Mouse (Mus musculus): ENCODE measurements around the gene Arhgef10l. TPM values are rescaled to one million over a fixed set of nuclear protein-coding genes. Genes with fewer than 3 reads are reported as not detected.

The Arhgef10l gene
- polyA plus RNA-seq, 1 experiment from 2014 or later, result 23.6 TPM

DNA sequence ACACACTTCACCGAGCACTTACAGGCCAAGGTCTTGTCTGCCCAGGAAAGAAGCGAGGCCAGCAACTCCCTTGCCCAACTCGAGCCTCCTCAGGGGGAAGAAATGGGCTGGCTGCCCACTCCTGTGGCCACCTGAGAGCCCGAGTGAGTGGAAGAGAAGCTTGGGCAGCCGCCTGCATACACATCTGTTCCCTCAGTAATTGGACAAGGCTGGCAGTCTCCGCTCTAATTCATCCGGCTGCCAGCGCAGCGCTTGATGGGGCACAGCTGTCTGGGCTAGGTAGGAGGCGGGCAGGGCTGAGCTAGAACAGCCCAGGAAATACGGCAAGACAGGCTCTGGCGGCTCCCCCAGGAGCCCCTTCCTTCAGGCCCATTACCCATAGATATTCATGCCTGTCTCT is 115.8 kb downstream of the Arhgef10l start:
- ATAC-seq (replicated peaks; ENCODE audit: low FRiP score), result no peak
- Histone ChIP-seq H3K4me2 (ENCODE audit: low read depth, low read length, severe bottlenecking) (no peak overlapping the region), H3K9ac (ENCODE audit: low read length) (no peak overlapping the region), H3K27me3 (ENCODE audit: control insufficient read depth, insufficient read depth, low read length) (no peaks in the 10 kb centered on the region), H3K36me3 (ENCODE audit: control insufficient read depth, insufficient read depth, low read length) (peaks cover 3% of the 10 kb centered on the region; the same call in 1 of the 2 replicates), H3K4me1 (replicated peaks; ENCODE audit: control insufficient read depth, insufficient read depth, low read length) (no peaks in the 10 kb centered on the region), H3K4me3 (ENCODE audit: low read depth, low read length) (no peak overlapping the region), H3K9me3 (ENCODE audit: control insufficient read depth, low read length) (no peaks in the 10 kb centered on the region), H3K27ac (ENCODE audit: low read depth, low read length) (no peak overlapping the region)
- WGBS, result 94% methylated on average over 12 of the region's 12 CpGs
- no peak for DNase-seq (ENCODE audit: low spot score)

DNA sequence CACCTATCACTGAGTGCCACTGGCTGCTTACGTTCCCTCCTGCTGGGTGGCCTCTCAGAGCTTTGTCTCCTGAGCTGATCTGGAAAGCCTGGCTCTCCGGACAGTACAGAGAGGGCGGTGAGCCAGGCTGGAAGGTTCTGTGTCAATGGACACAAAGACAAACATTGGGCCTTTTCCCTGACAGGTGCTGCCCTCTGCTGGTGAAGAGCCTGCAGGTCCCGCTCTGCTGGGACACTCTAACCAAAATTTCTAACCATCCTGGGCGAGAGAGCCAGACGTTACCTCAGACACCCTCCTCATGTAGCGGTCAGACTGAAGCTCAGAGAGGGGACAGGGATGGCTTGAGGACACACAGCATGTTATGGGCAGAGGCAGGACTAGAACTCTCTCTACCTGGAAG is 118.3 kb downstream of the Arhgef10l start:
- Histone ChIP-seq H3K9ac (ENCODE audit: low read length) (no peak overlapping the region), H3K4me1 (replicated peaks; ENCODE audit: control insufficient read depth, insufficient read depth, low read length) (no peaks in the 10 kb centered on the region), H3K4me3 (ENCODE audit: low read depth, low read length) (no peak overlapping the region), H3K9me3 (ENCODE audit: control insufficient read depth, low read length) (no peaks in the 10 kb centered on the region), H3K27me3 (ENCODE audit: control insufficient read depth, insufficient read depth, low read length) (no peaks in the 10 kb centered on the region), H3K4me2 (ENCODE audit: low read depth, low read length, severe bottlenecking) (no peak overlapping the region), H3K27ac (ENCODE audit: low read depth, low read length) (no peak overlapping the region), H3K36me3 (ENCODE audit: control insufficient read depth, insufficient read depth, low read length) (peaks cover 3% of the 10 kb centered on the region; the same call in 1 of the 2 replicates)
- ATAC-seq (replicated peaks; ENCODE audit: low FRiP score) (peak; percentile 56; the same call in 1 of the 2 replicates), DNase-seq (ENCODE audit: low spot score) (peak; percentile 83)
- 34% methylated on average over 7 of the region's 7 CpGs for WGBS

DNA sequence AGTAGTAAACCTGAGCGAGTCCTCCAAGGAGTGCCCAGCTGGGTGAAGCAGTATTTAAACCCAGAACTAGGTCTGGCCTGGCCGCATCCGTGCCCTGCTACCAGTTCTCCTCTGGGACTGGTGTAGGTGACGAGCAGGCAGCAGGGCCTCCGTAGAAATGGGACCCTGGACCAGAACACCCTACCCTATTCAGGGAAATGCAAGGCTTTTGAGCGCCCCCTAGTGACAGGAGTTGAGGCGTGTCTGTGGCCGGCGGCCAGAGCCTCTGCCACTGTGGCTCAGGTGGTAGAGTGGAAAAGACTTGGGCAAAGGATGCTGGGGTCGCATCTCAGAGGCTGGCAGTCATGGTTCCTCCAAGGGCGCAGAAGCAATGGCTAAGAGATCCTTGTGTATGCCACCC is 126.7 kb downstream of the Arhgef10l start:
- DNase-seq (ENCODE audit: low spot score) (peak; percentile 86), ATAC-seq (replicated peaks; ENCODE audit: low FRiP score) (peak; percentile 21; the same call in 1 of the 2 replicates)
- Histone ChIP-seq H3K9ac (ENCODE audit: low read length) (no peak overlapping the region), H3K36me3 (ENCODE audit: control insufficient read depth, insufficient read depth, low read length) (peaks cover 2% of the 10 kb centered on the region; the same call in 1 of the 2 replicates), H3K27ac (ENCODE audit: low read depth, low read length) (no peak overlapping the region), H3K4me2 (ENCODE audit: low read depth, low read length, severe bottlenecking) (no peak overlapping the region), H3K4me3 (ENCODE audit: low read depth, low read length) (no peak overlapping the region), H3K9me3 (ENCODE audit: control insufficient read depth, low read length) (no peaks in the 10 kb centered on the region), H3K4me1 (replicated peaks; ENCODE audit: control insufficient read depth, insufficient read depth, low read length) (no peaks in the 10 kb centered on the region), H3K27me3 (ENCODE audit: control insufficient read depth, insufficient read depth, low read length) (no peaks in the 10 kb centered on the region)
- 38% methylated on average over 11 of the region's 11 CpGs for WGBS

DNA sequence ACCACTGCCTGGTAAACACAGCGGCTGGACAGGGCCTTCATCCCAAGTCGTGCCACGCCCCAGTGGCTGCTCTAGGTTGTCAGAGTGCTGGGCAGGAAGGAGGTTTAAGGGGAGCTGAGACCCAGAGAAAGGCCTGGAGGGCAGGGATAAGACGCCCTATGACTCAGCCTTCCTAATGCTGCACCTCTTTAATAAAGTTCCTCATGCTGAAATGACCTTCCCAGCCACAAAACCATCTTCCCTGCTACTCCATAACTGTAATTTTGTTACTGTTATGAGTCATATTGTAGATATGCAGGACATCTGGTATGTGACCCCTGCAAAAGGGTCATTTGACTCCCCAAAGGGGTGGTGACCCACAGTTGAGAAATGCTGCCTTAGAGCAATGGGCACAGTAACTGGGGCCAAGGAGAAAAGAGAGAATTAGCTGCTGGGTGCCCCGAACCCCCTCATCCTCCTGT is 128.2 kb downstream of the Arhgef10l start:
- 0 out of 2 replicates have a peak, but pooled peaks cover 2% of the 10 kb centered on the region for H3K36me3 ChIP-seq (ENCODE audit: control insufficient read depth, insufficient read depth, low read length)
- H3K9ac ChIP-seq (ENCODE audit: low read length), result no peak overlapping the region
- H3K4me3 ChIP-seq (ENCODE audit: low read depth, low read length), result no peak overlapping the region
- ATAC-seq (replicated peaks; ENCODE audit: low FRiP score), result no peak
- H3K4me2 ChIP-seq (ENCODE audit: low read depth, low read length, severe bottlenecking), result no peak overlapping the region
- no peak overlapping the region for H3K27ac ChIP-seq (ENCODE audit: low read depth, low read length)
- no peaks in the 10 kb centered on the region for H3K27me3 ChIP-seq (ENCODE audit: control insufficient read depth, insufficient read depth, low read length)
- H3K9me3 ChIP-seq (ENCODE audit: control insufficient read depth, low read length), result no peaks in the 10 kb centered on the region
- no peak for DNase-seq (ENCODE audit: low spot score)
- WGBS, result 80% methylated on average over 5 of the region's 5 CpGs
- H3K4me1 ChIP-seq (replicated peaks; ENCODE audit: control insufficient read depth, insufficient read depth, low read length), result no peaks in the 10 kb centered on the region

DNA sequence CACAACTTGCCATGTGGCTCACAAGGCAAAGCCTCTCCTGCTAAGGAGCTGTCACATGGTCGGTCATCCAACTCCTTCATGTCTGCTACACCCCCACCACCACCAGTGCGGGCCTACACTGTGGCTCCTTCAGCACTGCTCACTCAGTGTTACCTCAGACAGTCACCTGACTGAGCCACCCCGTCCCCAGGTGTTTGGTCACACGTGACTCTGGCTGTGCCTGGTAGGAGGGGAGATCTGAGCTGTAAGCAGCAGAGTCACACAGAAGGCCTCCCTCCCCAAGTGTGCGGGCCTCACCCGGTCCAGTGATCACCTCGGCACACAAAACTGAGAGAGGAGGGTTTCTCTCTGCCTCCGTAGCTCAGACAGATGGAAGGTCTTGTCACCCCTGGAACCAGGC is 130.5 kb downstream of the Arhgef10l start:
- WGBS, result 84% methylated on average over 8 of the region's 8 CpGs

DNA sequence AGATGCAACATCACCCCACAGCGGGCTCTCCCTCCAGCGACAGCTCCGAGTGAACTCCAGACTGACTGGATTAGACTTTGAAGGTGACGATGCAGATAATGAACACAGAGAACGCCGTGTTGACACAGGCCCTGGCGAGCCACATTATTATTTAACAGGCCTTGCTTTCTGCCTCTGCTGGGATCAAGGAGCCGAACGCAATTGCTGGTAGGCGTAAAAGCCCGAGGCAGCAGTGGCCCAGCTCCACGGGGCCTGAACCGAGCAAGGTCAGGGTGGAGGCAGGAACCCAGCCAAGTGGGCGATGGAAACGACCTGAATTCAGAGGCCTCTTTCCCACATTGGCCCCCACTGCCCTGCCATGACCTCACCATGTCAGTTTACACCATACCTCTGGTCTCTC is 133.5 kb downstream of the Arhgef10l start:
- Histone ChIP-seq H3K27ac (ENCODE audit: low read depth, low read length) (no peak overlapping the region; the same call in 1 of the 2 replicates), H3K36me3 (ENCODE audit: control insufficient read depth, insufficient read depth, low read length) (0 out of 2 replicates have a peak, but pooled peaks cover 2% of the 10 kb centered on the region), H3K9ac (ENCODE audit: low read length) (no peak overlapping the region), H3K4me1 (replicated peaks; ENCODE audit: control insufficient read depth, insufficient read depth, low read length) (no peaks in the 10 kb centered on the region), H3K4me3 (ENCODE audit: low read depth, low read length) (no peak overlapping the region), H3K4me2 (ENCODE audit: low read depth, low read length, severe bottlenecking) (no peak overlapping the region), H3K9me3 (ENCODE audit: control insufficient read depth, low read length) (no peaks in the 10 kb centered on the region), H3K27me3 (ENCODE audit: control insufficient read depth, insufficient read depth, low read length) (no peaks in the 10 kb centered on the region)
- no peak for ATAC-seq (replicated peaks; ENCODE audit: low FRiP score)
- DNase-seq (ENCODE audit: low spot score), result no peak
- WGBS, result 40% methylated on average over 15 of the region's 15 CpGs

More for the DNA sequence above, 130.5 kb downstream of the Arhgef10l start:
- DNase-seq (ENCODE audit: low spot score) (no peak), ATAC-seq (replicated peaks; ENCODE audit: low FRiP score) (no peak)
- Histone ChIP-seq H3K4me1 (replicated peaks; ENCODE audit: control insufficient read depth, insufficient read depth, low read length) (no peaks in the 10 kb centered on the region), H3K4me2 (ENCODE audit: low read depth, low read length, severe bottlenecking) (no peak overlapping the region), H3K36me3 (ENCODE audit: control insufficient read depth, insufficient read depth, low read length) (0 out of 2 replicates have a peak, but pooled peaks cover 2% of the 10 kb centered on the region), H3K9ac (ENCODE audit: low read length) (no peak overlapping the region), H3K9me3 (ENCODE audit: control insufficient read depth, low read length) (no peaks in the 10 kb centered on the region), H3K4me3 (ENCODE audit: low read depth, low read length) (no peak overlapping the region), H3K27me3 (ENCODE audit: control insufficient read depth, insufficient read depth, low read length) (no peaks in the 10 kb centered on the region), H3K27ac (ENCODE audit: low read depth, low read length) (no peak overlapping the region)

DNA sequence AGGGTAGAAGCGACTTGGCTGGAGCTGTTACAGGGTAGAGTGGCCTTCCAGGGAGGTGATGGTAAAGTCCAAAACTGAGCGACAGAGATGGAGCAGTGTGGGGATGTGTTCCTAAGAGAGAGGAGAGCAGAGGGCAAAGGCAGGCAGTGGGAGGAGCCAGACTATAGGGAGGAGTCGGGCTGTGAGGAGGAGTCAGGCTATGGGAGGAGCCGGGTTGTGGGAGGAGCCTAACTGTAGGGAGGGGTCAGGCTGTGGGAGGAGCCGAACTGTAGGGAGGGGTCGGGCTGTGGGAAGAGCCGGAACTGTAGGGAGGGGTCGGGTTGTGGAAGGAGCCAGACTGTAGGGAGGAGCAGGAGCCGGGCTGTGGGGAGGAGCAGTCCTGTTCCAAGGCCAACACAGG is 134.8 kb downstream of the Arhgef10l start:
- 0 out of 2 replicates have a peak, but pooled peaks have one; percentile 36 for ATAC-seq (replicated peaks; ENCODE audit: low FRiP score)

DNA sequence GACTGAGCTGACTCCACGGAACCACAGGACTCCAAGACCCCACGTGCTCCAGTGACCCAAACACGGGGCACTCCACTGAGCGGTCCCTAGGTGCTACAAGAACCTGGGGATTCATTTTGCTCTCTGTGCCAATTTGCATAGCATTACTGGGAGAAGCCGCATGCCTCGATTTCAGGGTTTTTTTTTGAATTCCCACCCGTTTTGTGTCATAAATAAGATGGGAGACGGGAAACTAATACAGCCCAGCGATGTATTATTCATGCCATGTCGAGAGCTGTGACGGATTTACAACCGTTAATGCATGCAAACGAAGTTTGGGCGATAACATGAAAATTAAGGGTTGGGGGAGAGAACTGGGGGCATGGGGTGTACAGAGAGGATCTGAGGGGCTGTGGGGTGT is 136.1 kb downstream of the Arhgef10l start:
- H3K36me3 ChIP-seq (ENCODE audit: control insufficient read depth, insufficient read depth, low read length), result 0 out of 2 replicates have a peak, but pooled peaks cover 1% of the 10 kb centered on the region

More for the DNA sequence above, 134.8 kb downstream of the Arhgef10l start:
- DNase-seq (ENCODE audit: low spot score), result no peak
- Histone ChIP-seq H3K9ac (ENCODE audit: low read length) (no peak overlapping the region), H3K4me2 (ENCODE audit: low read depth, low read length, severe bottlenecking) (no peak overlapping the region), H3K36me3 (ENCODE audit: control insufficient read depth, insufficient read depth, low read length) (0 out of 2 replicates have a peak, but pooled peaks cover 2% of the 10 kb centered on the region), H3K27ac (ENCODE audit: low read depth, low read length) (no peak overlapping the region), H3K4me3 (ENCODE audit: low read depth, low read length) (no peak overlapping the region), H3K9me3 (ENCODE audit: control insufficient read depth, low read length) (no peaks in the 10 kb centered on the region), H3K27me3 (ENCODE audit: control insufficient read depth, insufficient read depth, low read length) (no peaks in the 10 kb centered on the region), H3K4me1 (replicated peaks; ENCODE audit: control insufficient read depth, insufficient read depth, low read length) (no peaks in the 10 kb centered on the region)
- WGBS, result 51% methylated on average over 9 of the region's 9 CpGs

DNA sequence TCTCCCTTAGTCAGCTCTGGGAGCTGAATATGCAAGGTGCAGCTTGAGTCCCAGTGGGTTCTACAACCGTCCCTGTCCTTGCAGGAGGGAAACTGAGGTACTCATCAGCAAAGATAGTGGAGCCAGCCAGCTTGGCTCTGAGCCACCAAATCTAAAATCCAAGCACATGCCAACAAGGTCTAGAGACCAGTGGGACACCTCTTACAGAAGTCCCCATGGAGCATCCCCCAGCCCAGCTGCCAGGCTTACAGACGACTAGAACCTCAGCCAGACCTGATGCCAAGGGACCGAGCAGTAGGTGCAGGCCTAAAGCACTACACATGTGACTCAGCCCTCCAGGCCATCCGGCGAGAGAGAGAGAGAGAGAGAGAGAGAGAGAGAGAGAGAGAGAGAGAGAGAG is 137.4 kb downstream of the Arhgef10l start:
- WGBS, result 79% methylated on average over 4 of the region's 5 CpGs
- Histone ChIP-seq H3K4me1 (replicated peaks; ENCODE audit: control insufficient read depth, insufficient read depth, low read length) (no peaks in the 10 kb centered on the region), H3K9ac (ENCODE audit: low read length) (no peak overlapping the region), H3K4me2 (ENCODE audit: low read depth, low read length, severe bottlenecking) (no peak overlapping the region), H3K9me3 (ENCODE audit: control insufficient read depth, low read length) (no peaks in the 10 kb centered on the region), H3K36me3 (ENCODE audit: control insufficient read depth, insufficient read depth, low read length) (no peaks in the 10 kb centered on the region), H3K27ac (ENCODE audit: low read depth, low read length) (no peak overlapping the region), H3K27me3 (ENCODE audit: control insufficient read depth, insufficient read depth, low read length) (no peaks in the 10 kb centered on the region), H3K4me3 (ENCODE audit: low read depth, low read length) (no peak overlapping the region)
- ATAC-seq (replicated peaks; ENCODE audit: low FRiP score) (no peak), DNase-seq (ENCODE audit: low spot score) (no peak)

More for the DNA sequence above, 136.1 kb downstream of the Arhgef10l start:
- no peak overlapping the region for H3K27ac ChIP-seq (ENCODE audit: low read depth, low read length)
- no peak for DNase-seq (ENCODE audit: low spot score)
- no peaks in the 10 kb centered on the region for H3K27me3 ChIP-seq (ENCODE audit: control insufficient read depth, insufficient read depth, low read length)
- WGBS, result 83% methylated on average over 14 of the region's 14 CpGs
- H3K9me3 ChIP-seq (ENCODE audit: control insufficient read depth, low read length), result no peaks in the 10 kb centered on the region
- ATAC-seq (replicated peaks; ENCODE audit: low FRiP score), result no peak
- no peak overlapping the region for H3K9ac ChIP-seq (ENCODE audit: low read length)
- H3K4me2 ChIP-seq (ENCODE audit: low read depth, low read length, severe bottlenecking), result no peak overlapping the region
- no peak overlapping the region for H3K4me3 ChIP-seq (ENCODE audit: low read depth, low read length)
- no peaks in the 10 kb centered on the region for H3K4me1 ChIP-seq (replicated peaks; ENCODE audit: control insufficient read depth, insufficient read depth, low read length)

All from forebrain, embryonic 11.5 days (tissue).